In the genomic region with DNA sequence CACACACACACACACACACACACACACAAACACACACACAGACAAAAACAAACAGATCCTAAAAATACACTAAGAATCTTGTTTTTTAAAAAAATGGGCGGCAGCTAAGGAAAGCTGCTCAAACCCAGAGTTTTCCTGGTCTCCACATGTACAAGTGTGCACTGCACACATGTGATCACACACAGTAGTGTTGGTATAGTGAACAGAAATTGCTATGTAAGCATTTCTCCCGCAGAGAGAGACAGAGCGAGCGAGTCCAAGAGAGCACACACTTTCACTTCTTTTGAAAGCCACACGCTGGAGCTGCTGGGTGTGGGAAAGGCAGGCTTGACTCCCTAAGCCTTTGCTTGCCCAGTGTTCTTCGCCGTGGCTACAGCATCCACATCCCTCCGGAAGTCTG, we compare ENCODE assay signal across 34 mouse cellular contexts. TPM values are rescaled to one million over a fixed set of nuclear protein-coding genes. Genes with fewer than 3 reads are reported as not detected.
"Had no signal": no experiment of that assay in that cellular context is flagged by ENCODE, and none has a peak within 500 bp of the region (broad histone marks: within the 10 kb centered on the region; RNA-seq: fewer than 3 reads in every experiment).

No protein-coding gene starts in this region.

- H3K27me3 ChIP-seq: heart, embryonic 12.5 days; heart, embryonic 13.5 days; heart, embryonic 15.5 days; hindbrain, embryonic 13.5 days; hindbrain, embryonic 15.5 days; intestine, embryonic 15.5 days; kidney, embryonic 15.5 days had no signal

- H3K9ac ChIP-seq: heart, embryonic 12.5 days; heart, embryonic 13.5 days; heart, embryonic 15.5 days; hindbrain, embryonic 13.5 days; hindbrain, embryonic 14.5 days; hindbrain, embryonic 15.5 days; intestine, embryonic 15.5 days; kidney, embryonic 15.5 days had no signal

- H3K27ac ChIP-seq: heart, embryonic 13.5 days; heart, embryonic 15.5 days; hindbrain, embryonic 10.5 days; hindbrain, embryonic 13.5 days; hindbrain, embryonic 14.5 days; hindbrain, embryonic 15.5 days; intestine, embryonic 15.5 days; kidney, embryonic 15.5 days; kidney, postnatal 0 days; layer of hippocampus, adult 2 months; left cerebral cortex, adult 2 months had no signal

- ATAC-seq: hindbrain, embryonic 16.5 days; inflammation-experienced regulatory T-cells, adult 6 months; intestine, embryonic 15.5 days; intestine, embryonic 16.5 days; intestine, postnatal 0 days had no signal

- H3K9me3 ChIP-seq: heart, embryonic 13.5 days; heart, embryonic 15.5 days; hindbrain, embryonic 13.5 days; hindbrain, embryonic 15.5 days; intestine, embryonic 15.5 days; kidney, embryonic 15.5 days had no signal

- H3K4me3 ChIP-seq: heart, embryonic 12.5 days; heart, embryonic 13.5 days; heart, embryonic 15.5 days; hindbrain, embryonic 10.5 days; hindbrain, embryonic 13.5 days; hindbrain, embryonic 15.5 days; intestine, embryonic 15.5 days; kidney, embryonic 15.5 days; layer of hippocampus, adult 2 months; left cerebral cortex, adult 2 months had no signal

- DNase-seq: heart, postnatal 10 days; heart, postnatal 14 days; heart, postnatal 36 days; heart, postnatal 4 days; kidney, adult 11 months; kidney, adult 18-20 months; kidney, adult 2 months; kidney, adult 8-10 months; kidney, adult 9 months; kidney, postnatal 10 days; kidney, postnatal 14 days; kidney, postnatal 25 days; kidney, postnatal 36 days; kidney, postnatal 4 days; layer of hippocampus, adult 9-11 months; layer of hippocampus, postnatal 36 days had no signal

- H3K36me3 ChIP-seq: heart, embryonic 12.5 days; heart, embryonic 13.5 days; heart, embryonic 15.5 days; hindbrain, embryonic 13.5 days; hindbrain, embryonic 15.5 days; intestine, embryonic 15.5 days; kidney, embryonic 15.5 days had no signal

- H3K4me2 ChIP-seq: heart, embryonic 11.5 days; heart, embryonic 12.5 days; heart, embryonic 13.5 days; heart, embryonic 15.5 days; hindbrain, embryonic 13.5 days; hindbrain, embryonic 14.5 days; hindbrain, embryonic 15.5 days; intestine, embryonic 15.5 days; kidney, embryonic 15.5 days had no signal

RNA-seq across cellular contexts. Expression of a gene that starts 58.5 kb away (rescaled TPM):
- total RNA-seq: hematopoietic stem cell, adult 5-6 weeks had no signal
